Mouse (Mus musculus): Measurements from ENCODE around the gene Ndufaf3.

GRCm38 (mm10) chr9:108560227-108560841 is 6.9 kb downstream of the Ndufaf3 start, which contains the start of gene Impdh2:
- TF ChIP-seq CTCF (IDR thresholded peaks at IDR 0.05; ENCODE audit: low read depth) (no peak), EP300 (IDR thresholded peaks at IDR 0.05; ENCODE audit: low read depth) (no peak)

Data from heart, postnatal 0 days (tissue).